Mouse (Mus musculus) cerebellum, postnatal 10 days (tissue): ENCODE results near the gene Gm49387.

Experiments
- DNase-seq, 2 experiments: peaks; one replicate each; pipeline ENCODE4 v3.0.0; 2021; ENCODE audit warnings: mixed read lengths in 2 of 2

Gm49387 gene

DNA sequence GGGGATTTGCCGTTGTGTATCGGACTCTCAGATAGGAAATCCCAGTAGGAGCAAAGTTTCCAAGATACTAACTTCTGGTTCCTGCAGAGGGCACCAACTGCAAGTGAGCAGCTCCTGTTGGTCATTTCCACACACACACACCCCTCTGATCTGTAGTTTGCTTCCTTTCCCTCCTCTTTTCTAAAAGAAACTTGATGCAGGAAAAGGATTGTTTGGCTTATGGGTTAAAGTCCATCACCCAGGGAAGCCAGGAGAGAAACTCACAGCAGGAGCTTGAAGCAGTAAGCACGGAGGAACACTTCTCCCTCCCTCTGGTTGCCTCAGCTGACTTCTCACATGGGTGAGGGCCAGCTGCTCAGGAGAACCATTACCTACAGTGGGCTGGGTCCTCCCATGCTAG, 121.5 kb downstream of the Gm49387 start:
- DNase-seq, result peak in 1 of 2 experiments; percentile 36

DNA sequence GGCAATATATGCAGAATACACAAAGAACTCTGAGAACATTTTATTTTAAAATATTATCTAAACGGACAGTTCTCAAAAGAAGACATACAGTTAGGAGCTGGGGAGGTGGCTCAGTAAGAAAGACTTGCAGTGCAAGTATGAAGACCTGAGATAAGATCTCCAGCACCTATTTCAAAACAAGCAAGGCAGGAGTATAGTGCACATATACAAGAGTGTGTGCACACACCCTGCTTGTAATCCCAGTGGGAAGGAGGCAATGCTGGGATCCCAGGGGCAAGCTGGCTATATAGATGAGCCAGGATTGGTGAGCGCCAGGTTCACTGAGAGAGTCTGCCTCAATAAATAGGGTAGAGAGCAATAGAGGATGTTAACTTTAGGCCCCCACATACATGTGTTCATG, 124.8 kb downstream of the Gm49387 start:
- DNase-seq, result no peak

DNA sequence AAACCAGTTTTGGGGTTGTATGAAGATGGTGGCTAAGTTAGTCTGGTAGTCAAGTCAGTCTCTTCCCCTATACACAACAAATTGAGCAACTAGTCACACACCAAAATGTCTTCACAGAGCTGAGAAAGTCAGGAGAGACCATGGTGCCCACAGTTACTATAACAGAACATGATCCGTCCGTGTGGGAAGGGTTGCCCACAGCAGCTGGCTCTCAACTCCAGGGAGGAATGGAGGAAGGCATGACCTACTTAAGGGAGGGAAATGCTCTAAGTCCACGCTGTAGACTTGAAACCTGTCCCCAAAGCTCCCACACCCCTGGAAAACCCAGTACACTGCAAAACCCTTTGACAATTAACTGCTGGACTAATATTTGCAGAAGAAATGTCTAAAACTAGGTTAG, 130.4 kb downstream of the Gm49387 start:
- DNase-seq, result no peak

DNA sequence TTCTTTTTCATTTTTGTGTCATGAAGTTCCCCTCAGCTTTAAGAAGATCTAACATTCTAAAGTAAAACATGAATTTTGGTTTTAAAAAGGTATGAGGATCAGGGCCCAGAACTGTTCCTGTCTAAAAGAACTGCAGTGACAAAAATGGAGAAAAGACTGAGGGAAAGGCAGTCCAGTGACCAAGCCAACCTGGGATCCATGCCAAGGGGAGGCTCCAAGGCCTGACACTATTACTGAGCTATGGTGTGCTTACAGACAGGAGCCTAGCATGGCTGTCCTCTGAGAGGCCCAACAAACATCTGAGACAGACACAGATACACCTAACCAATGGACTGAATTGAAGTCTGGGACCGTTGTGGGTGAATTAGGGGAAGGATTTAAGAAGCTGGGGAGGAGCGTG, 130.8 kb downstream of the Gm49387 start:
- peak; percentile 71 to 74 for DNase-seq

DNA sequence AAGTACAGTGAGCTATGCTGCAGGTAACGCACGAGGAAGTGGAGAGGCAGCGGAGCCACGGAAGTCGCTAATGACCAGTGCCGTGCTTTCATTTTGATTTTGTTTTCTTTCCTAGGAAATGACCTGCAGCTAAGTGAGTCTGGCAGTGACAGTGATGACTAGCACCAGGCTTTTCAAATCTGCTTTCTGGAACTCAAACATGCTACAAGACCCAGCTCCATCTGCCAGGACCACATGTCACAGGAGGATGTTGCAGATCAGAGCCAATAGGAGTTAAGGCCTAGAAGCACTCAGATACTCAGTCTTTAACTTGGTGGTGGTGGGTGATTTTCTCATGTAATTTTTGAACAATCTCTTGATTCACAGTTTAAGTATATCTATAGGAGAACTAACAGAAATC, 134.2 kb downstream of the Gm49387 start:
- DNase-seq, result peak; percentile 70 to 71

DNA sequence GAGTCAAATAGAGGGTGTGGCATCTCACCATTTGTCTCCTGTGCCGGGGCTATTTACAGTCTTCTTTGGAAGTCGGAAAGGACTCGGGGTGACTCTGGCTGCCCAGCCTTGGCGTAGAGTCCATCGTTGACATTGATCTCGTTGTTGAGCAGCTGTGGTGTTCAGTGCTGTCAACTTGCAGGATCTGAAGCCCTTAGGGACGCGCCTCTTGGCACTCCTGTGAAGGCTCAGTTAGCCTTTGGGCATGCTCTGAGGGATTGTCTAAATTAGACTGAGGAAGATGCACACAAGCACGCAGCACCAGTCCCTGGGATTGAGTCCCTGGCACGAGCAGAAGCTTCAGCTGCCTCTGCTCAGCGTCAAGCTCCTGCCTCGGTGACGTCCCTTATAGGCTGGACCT, 137.3 kb downstream of the Gm49387 start:
- no peak for DNase-seq
